Mouse (Mus musculus) ZHBTc4 (cell line): Measurements from ENCODE around the gene Acot8.

ENCODE experiments used
- DNase-seq: peaks from one replicate; pipeline ENCODE4 v3.0.0-alpha.2; 2011; ENCODE audit warnings: low read depth, low spot score

The Acot8 gene

GRCm38 (mm10) chr2:164783926-164784581 lies 20.6 kb downstream of the Acot8 start:
- DNase-seq = peak; percentile 80

GRCm38 (mm10) chr2:164781876-164782275 lies 22.8 kb downstream of the Acot8 start:
- no peak for DNase-seq

GRCm38 (mm10) chr2:164779481-164780086 lies 25.1 kb downstream of the Acot8 start, which contains the start of gene Tnnc2:
Tnnc2 (minus strand) TSS chr2:164779967.
- DNase-seq = no peak

- no peak for DNase-seq
These were observed 25.9 kb downstream of the Acot8 start for GRCm38 (mm10) chr2:164778809-164779208.

DNA sequence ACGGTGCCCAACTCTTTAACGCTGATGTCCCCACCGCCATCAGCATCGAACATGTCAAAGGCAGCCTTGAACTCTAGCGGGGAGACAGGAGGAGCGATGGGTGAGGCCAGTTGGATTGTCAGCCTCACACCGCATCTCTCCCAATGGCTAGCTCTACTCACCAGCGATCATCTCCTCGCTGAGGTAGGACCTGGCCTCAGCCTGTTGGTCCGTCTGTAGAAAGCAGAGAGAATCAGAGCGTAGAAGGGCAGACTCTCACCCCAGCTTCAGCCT lies 26.7 kb downstream of the Acot8 start:
- no peak for DNase-seq

GRCm38 (mm10) chr2:164777246-164778014 lies 27.3 kb downstream of the Acot8 start:
- peak; percentile 78 for DNase-seq

DNA sequence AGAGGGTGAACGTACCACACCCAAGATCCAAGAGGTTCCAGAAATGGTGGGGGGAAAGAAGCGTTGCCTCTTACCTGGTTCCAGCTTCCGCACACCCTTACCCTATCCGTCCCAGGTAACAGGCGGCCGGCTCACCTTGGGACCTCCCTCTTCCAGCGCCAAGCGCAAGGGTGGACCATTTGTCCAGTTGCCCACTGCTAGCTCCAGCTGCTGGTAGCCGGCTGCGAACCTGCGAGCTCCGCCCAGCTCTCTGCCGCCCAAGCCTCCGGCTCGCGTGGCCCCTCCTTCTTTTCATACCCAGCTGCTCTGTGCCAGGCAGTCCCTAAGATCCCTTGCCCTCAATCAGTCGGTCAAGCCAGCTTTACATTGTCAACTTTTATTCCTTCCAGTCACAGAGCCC lies 27.9 kb downstream of the Acot8 start:
- DNase-seq = no peak

GRCm38 (mm10) chr2:164776130-164776529 lies 28.6 kb downstream of the Acot8 start:
- DNase-seq = no peak

GRCm38 (mm10) chr2:164773989-164774364 lies 30.7 kb downstream of the Acot8 start:
- peak; percentile 39 for DNase-seq

DNA sequence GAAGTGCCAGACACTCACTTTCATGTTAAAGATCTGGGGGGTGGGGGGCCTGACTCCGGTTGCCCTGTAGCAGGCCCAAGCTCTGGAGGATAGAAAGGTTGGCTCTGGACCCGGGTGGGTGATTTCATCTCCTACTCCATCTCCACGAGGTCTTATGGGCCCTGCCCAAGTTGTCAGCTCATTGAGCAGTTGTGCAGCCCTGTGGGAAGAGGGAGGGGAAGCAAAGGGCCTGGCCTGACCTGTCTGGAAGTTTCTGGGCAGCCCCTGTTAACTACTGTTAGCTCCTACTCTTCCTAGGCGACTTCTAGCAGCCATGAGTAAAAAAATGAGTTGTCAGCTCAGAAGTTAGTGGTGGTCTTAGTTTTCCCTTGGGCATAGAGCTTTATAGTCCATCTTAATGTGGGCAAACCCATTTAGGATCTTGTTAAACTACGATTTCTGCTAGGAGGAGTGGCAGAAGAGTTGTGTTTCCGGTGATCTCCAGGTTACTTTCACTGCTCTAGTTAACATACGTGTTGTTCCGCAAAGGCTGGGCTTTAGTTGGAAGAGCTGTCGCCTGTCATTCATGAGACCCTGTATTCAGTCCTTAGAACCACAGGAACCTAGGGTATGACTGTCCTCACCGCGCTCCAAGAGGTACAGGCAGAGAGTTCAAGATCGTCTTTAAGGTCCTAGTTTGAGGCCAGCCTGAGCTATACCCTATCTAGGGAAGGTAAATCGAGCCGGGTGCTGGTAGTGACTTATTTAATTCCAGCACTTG lies 31.3 kb downstream of the Acot8 start:
- no peak for DNase-seq

GRCm38 (mm10) chr2:164771123-164771522 lies 33.6 kb downstream of the Acot8 start:
- no peak for DNase-seq

DNA sequence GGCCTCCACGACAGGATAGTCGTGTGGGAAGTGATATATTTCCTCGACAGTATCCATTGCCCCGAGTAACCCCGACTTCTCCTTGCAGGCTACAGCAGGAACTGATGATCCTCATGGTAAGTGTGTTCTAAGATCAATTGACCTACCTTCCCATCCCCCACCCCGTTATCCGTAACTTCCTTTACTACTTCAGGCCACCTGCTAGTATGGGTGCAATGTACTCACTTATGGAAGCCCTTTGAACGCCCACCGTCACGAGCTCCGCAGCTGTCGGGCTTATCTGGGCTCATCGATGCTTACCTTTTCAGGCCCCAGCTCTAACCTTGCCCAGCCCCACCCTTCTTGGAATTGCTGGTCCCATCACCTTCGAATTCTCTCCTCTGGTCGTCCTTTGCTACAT lies 34.4 kb downstream of the Acot8 start:
- no peak for DNase-seq

GRCm38 (mm10) chr2:164769258-164770037 lies 35.2 kb downstream of the Acot8 start, which contains the start of gene Ube2c:
Ube2c (plus strand) TSS chr2:164769898.
- peak; percentile 100 for DNase-seq

- no peak for DNase-seq
These were observed 36.7 kb downstream of the Acot8 start for GRCm38 (mm10) chr2:164767812-164768540.

GRCm38 (mm10) chr2:164765841-164766240 lies 38.8 kb downstream of the Acot8 start:
- DNase-seq = no peak

DNA sequence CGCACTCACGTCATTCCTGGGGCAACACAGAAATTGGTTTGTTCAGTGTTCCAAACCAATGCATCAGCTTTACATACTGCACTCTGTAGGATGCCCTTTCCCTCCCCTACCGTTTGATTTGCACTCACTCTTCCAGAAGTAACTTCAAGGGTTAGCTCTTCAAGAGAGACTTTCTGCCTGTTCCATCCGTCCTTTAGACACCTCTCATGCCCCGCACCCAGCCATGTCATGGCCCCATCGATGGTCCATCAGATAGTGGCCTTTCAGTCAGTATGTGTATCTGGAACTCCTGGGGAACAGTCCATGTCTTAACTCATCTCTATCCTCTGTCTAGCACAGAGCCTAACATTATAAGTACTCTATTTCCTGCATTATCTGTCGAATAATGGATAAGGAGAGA lies 42.1 kb downstream of the Acot8 start:
- DNase-seq = no peak

- no peak for DNase-seq
These were observed 42.7 kb downstream of the Acot8 start for GRCm38 (mm10) chr2:164761971-164762370.

- DNase-seq = peak; percentile 48
These were observed 43.2 kb downstream of the Acot8 start for GRCm38 (mm10) chr2:164761502-164761901.

DNA sequence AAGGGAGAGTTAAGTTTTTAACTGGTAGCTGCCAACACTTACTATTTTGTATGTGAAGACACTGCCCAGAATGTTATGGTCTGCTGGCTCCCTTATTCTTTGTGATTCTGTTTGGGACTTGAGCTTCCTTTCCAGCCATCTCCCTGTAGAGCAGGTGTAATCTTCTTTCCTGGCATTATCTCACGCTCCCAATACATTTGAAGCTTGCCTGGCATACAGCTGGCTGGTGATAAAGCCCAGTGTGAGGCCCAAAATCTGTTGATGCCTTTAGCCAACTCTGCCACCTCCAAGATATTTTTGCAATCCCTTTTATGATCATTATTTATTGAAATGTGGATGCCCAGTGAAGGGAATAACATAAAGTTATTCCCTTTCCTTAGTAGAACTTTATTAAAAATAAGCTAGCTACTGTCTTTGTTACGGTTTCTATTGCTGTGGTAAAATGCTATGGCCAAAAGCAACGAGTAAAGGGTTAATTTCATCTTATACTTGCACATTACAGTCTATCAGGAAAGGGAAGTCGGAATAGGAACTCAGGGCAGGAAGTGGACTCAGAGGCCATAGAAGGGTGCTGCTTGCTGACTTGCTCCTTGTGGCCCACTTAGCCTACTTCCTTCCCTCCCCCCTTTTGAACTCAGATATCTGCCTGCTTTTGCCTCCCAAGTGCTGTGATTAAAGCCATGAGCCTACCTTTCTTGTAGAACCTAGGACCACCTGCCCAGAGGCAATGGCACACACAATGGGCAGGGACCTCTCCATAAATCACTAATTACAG lies 44.4 kb downstream of the Acot8 start:
- no peak for DNase-seq

DNA sequence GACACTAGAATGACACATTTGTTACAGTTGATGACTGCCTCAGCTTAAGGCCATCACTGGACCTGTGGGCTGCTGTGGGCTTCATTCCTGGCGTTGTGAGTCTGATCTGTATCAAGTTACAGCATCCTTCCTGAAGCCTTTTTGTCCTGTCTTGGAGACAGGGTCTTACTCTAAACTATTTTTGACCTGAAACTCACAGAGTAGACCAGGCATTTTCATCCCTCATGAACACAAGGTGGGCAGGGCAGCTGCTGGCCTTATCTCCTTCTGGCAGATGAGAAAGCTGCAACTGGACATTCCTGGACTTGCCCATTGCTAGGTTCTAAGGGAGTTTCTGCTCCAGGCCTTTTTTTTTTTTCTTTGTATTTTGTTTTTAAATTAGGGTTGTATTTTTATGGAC lies 46.0 kb downstream of the Acot8 start:
- DNase-seq = no peak
